In the genomic region with DNA sequence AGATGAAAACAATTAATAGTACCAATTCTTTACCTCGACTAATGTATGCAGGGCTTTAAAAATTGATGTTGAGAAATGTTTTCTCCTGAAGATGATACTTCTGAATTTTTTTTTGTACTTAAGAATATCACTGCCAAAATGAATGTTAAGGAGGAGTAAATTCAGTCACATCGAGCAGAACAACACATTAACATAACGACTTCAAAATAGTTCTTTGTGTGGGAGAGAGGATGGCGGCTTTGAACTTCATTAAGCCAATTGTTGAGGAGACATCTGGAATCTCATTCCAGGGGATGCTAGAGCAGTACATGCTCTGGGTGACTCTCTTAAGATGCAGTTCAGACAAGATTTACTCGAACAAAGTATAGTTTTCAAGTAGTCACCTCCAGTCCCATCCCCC, we compare ENCODE assay signal across 21 mouse cellular contexts.
DNase-seq lines count a peak whose midpoint lies in the region; ATAC-seq and TF ChIP-seq lines count a peak whose summit lies in the region.
"Had no signal": no experiment of that assay in that cellular context is flagged by ENCODE, and none has a peak within 500 bp of the region (broad histone marks: within the 10 kb centered on the region; RNA-seq: fewer than 3 reads in every experiment).

No protein-coding gene starts in this region.

- H3K9ac ChIP-seq in kidney, postnatal 0 days (ENCODE audit: low read depth, low read length): no peak overlapping the region
- no peak overlapping the region for H3K9ac ChIP-seq in kidney, embryonic 14.5 days (ENCODE audit: low read depth, low read length)
- H3K9ac ChIP-seq: embryonic facial prominence, embryonic 13.5 days; embryonic facial prominence, embryonic 15.5 days; forebrain, embryonic 12.5 days had no signal

- H3K9me3 ChIP-seq in kidney, postnatal 0 days (replicated peaks; ENCODE audit: low read length): no peaks in the 10 kb centered on the region
- H3K9me3 ChIP-seq in kidney, embryonic 14.5 days (ENCODE audit: control insufficient read depth, low read length): no peaks in the 10 kb centered on the region
- H3K9me3 ChIP-seq: embryonic facial prominence, embryonic 13.5 days; embryonic facial prominence, embryonic 15.5 days; forebrain, embryonic 10.5 days; forebrain, embryonic 12.5 days had no signal

- ATAC-seq in kidney, postnatal 0 days (replicated peaks; ENCODE audit: low FRiP score, low read depth): no peak
- no peak for ATAC-seq in kidney, embryonic 14.5 days (ENCODE audit: low FRiP score, low TSS enrichment)
- ATAC-seq: forebrain, embryonic 14.5 days; forebrain, embryonic 16.5 days had no signal

- no peak overlapping the region for H3K4me2 ChIP-seq in kidney, postnatal 0 days (ENCODE audit: low read length)
- H3K4me2 ChIP-seq in kidney, embryonic 14.5 days (replicated peaks; ENCODE audit: low read depth, low read length): no peak overlapping the region
- H3K4me2 ChIP-seq: embryonic facial prominence, embryonic 13.5 days; embryonic facial prominence, embryonic 15.5 days; forebrain, embryonic 12.5 days had no signal

- 58% methylated on average over 5 of the region's 5 CpGs for WGBS in kidney, postnatal 0 days
- WGBS in kidney, embryonic 14.5 days: 73% methylated on average over 5 of the region's 5 CpGs

- no peaks in the 10 kb centered on the region for H3K4me1 ChIP-seq in kidney, postnatal 0 days (replicated peaks; ENCODE audit: insufficient read depth, low read length)
- no peaks in the 10 kb centered on the region for H3K4me1 ChIP-seq in kidney, embryonic 14.5 days (ENCODE audit: control insufficient read depth, insufficient read depth, low read length)
- H3K4me1 ChIP-seq: embryonic facial prominence, embryonic 13.5 days; embryonic facial prominence, embryonic 15.5 days had no signal

- peak; percentile 32 for DNase-seq in kidney, postnatal 0 days (ENCODE audit: low spot score)
- DNase-seq in brain, adult 2 months (ENCODE audit: low read depth, low spot score): peak; percentile 57
- peak; percentile 51 for DNase-seq in telencephalon, adult 2 months (ENCODE audit: low read depth, low spot score)
- no peak for DNase-seq in cerebellum, adult 9-11 months
- DNase-seq: adrenal gland, adult 2 months; adrenal gland, postnatal 10 days; adrenal gland, postnatal 25 days; cerebellum, adult 11-12 months; cerebellum, adult 2 months; cerebellum, adult 9-10 months; cerebellum, postnatal 14 days; cerebellum, postnatal 36 days; embryo, embryonic 11 days had no signal

- TF ChIP-seq CTCF in kidney, postnatal 0 days (IDR thresholded peaks at IDR 0.05; ENCODE audit: low read depth): no peak

- H3K36me3 ChIP-seq in kidney, postnatal 0 days (ENCODE audit: insufficient read depth, low read length): no peaks in the 10 kb centered on the region
- no peaks in the 10 kb centered on the region for H3K36me3 ChIP-seq in kidney, embryonic 14.5 days (ENCODE audit: control insufficient read depth, insufficient read depth, low read length)
- H3K36me3 ChIP-seq: embryonic facial prominence, embryonic 13.5 days; embryonic facial prominence, embryonic 15.5 days; forebrain, embryonic 10.5 days; forebrain, embryonic 12.5 days had no signal

- no peak overlapping the region for H3K4me3 ChIP-seq in kidney, postnatal 0 days (replicated peaks; ENCODE audit: low read depth, low read length)
- H3K4me3 ChIP-seq in kidney, embryonic 14.5 days (ENCODE audit: low read length): no peak overlapping the region
- H3K4me3 ChIP-seq: embryonic facial prominence, embryonic 13.5 days; embryonic facial prominence, embryonic 15.5 days; erythroblast, embryonic 14.5 days; forebrain, embryonic 10.5 days; forebrain, embryonic 12.5 days had no signal

- no peaks in the 10 kb centered on the region for H3K27me3 ChIP-seq in kidney, postnatal 0 days (ENCODE audit: insufficient read depth, low read length)
- no peaks in the 10 kb centered on the region for H3K27me3 ChIP-seq in kidney, embryonic 14.5 days (ENCODE audit: control insufficient read depth, insufficient read depth, low read length)
- H3K27me3 ChIP-seq: embryonic facial prominence, embryonic 13.5 days; embryonic facial prominence, embryonic 15.5 days; forebrain, embryonic 12.5 days had no signal

- H3K27ac ChIP-seq in kidney, postnatal 0 days: no peak overlapping the region
- no peak overlapping the region for H3K27ac ChIP-seq in kidney, embryonic 14.5 days (ENCODE audit: low read depth, low read length)
- H3K27ac ChIP-seq: embryonic facial prominence, embryonic 13.5 days; embryonic facial prominence, embryonic 15.5 days; forebrain, embryonic 10.5 days; forebrain, embryonic 12.5 days had no signal
